Mouse (Mus musculus): ENCODE results near the gene Fuom.
"Not testable (repeated sequence)": the region's sequence is repeated elsewhere in the genome, so short reads cannot be mapped to it uniquely, and the experiment has no call there.

Gene Fuom

DNA sequence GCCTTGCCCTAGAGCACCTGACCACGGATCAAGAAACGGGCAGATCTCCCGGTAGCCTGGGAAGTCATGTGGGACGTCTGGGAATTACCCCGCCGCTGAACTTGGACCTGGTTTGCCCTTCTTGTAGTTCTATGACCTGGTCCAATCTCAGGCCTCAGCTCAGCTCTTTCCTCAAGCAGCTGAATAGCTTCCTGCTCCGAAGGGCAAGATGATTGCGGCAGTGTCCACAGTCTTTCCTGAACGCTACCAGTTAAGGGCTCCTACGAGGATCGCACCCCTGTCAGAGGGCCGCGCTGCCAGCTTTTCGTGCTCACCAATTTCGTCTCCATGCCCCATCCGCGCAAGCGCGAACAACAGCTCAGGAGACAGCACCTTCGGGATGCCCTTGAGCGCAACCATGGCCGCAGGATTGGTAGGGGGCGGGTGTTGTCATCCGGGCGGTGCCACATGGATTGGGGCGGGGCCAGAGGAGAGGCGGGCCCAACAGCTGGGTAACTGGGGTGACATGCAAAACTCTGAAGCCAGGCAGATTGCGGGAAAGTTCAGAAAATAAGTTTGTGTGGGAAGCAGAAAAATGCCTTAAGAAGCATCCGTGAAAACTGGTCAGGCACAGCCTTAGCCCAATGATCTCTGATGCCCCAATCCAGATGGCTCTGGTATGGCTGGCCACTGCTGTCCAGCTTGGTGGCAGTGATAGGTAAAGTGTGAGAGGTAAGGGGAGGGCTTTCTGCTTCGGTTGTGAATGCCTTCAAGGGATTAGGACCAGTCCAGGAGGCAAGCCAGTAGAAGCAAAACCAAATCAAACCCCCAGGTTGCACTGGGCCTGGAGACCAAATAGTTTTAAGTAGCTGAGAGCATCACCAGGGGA lies at the start of gene Fuom:
Gene Fuom, minus strand, starts transcription at position 449 of the 868 bp plus-strand sequence.
- peak; percentile 91 for DNase-seq (ENCODE audit: low spot score)

GRCm38 (mm10) chr7:140144550-140144949 lies 42.3 kb upstream of the Fuom start:
- DNase-seq (ENCODE audit: low spot score) = no peak

DNA sequence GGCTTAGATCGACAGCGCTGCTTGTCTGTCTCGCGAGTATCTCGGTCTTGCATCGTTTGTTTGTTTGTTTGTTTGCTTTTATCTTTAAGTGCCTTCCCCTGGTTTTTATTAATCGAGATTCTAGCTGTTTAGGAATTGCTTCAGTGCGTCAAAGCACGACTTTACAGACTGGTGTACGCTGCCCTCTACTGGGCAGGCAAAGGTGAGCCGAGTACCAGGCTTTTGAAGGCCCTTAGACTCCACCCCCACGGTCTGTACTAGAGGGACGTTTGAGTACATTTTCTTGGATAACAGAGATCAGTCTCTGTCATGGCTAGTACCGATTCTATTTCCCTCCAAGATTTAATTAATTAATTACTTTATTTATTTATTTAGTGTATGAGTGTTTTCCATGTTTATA lies 39.1 kb upstream of the Fuom start:
- DNase-seq (ENCODE audit: low spot score) = peak; percentile 80

GRCm38 (mm10) chr7:140138021-140138310 lies 35.7 kb upstream of the Fuom start:
- no peak for DNase-seq (ENCODE audit: low spot score)

DNA sequence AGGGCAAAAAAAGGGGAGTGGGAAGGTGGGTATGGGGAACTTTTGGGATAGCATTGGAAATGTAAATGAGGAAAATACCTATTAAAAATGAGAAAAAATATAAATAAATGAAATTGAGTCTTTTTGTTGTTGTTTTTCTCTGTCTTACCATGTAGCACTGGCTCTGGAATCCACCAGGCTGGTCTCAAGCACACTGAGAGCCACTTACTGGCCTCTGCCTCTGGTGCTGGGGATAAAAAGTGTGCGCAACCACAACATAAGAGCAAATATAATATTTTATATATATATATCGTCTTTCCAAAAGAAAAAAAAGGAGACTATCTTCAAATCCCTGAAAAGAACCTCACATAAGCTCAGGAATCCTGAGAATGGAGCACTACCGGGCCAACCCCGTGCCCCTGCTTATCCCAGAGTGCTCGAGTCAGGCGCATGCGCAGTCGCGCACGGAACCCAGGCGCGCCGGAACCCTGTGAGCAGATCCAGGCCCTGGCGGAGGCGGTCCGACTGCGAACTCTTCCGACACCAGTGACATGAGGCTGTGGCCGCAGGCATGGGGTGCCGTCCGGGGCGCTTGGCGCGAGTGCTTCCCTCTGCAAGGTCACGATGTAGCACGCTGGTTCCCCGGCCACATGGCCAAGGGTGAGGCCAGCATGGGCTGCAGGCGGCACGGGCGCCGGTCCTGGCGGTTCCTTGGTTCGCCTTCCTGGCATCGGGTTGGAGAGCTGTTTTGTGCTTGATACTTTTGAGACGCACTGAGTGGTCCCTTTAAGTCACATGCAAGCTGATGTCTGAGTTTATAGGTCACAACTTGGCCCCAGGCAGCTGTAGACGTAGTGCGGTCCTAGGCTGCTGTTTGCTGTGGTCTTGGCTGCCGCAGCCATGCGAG lies 35.1 kb upstream of the Fuom start, which contains the start of gene Mtg1:
Gene Mtg1, plus strand, starts transcription at position 430 of the 886 bp plus-strand sequence.
- peak; percentile 97 for DNase-seq (ENCODE audit: low spot score)

- no peak for DNase-seq (ENCODE audit: low spot score)
These were observed 33.0 kb upstream of the Fuom start for GRCm38 (mm10) chr7:140135106-140135770.

- not testable (repeated sequence) for DNase-seq (ENCODE audit: low spot score)
These were observed 31.8 kb upstream of the Fuom start for GRCm38 (mm10) chr7:140134033-140134432.

DNA sequence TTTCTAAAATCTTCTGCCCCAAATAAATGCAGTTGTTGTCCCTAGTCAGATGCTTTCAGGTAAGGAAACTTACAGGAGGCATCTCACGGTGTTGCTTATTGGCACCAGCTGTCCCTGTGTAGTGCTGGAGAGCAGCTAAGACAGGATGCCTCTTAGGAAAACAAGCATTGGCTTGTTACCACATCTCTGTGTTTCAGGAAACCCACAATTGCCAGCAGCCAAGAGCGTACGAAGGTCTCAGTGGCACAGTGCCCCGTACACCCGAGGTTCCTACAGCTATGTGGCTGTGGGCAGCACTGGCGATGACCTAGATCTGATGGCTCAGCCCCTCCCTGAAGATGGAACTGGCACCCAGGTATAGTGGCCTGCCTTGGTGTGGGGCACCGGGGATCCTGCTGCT lies 29.9 kb upstream of the Fuom start:
- DNase-seq (ENCODE audit: low spot score) = not testable (repeated sequence)

GRCm38 (mm10) chr7:140127911-140128310 lies 25.7 kb upstream of the Fuom start:
- DNase-seq (ENCODE audit: low spot score) = no peak

GRCm38 (mm10) chr7:140126934-140127333 lies 24.7 kb upstream of the Fuom start:
- no peak for DNase-seq (ENCODE audit: low spot score)

- no peak for DNase-seq (ENCODE audit: low spot score)
These were observed 23.7 kb upstream of the Fuom start for GRCm38 (mm10) chr7:140126022-140126350.

DNA sequence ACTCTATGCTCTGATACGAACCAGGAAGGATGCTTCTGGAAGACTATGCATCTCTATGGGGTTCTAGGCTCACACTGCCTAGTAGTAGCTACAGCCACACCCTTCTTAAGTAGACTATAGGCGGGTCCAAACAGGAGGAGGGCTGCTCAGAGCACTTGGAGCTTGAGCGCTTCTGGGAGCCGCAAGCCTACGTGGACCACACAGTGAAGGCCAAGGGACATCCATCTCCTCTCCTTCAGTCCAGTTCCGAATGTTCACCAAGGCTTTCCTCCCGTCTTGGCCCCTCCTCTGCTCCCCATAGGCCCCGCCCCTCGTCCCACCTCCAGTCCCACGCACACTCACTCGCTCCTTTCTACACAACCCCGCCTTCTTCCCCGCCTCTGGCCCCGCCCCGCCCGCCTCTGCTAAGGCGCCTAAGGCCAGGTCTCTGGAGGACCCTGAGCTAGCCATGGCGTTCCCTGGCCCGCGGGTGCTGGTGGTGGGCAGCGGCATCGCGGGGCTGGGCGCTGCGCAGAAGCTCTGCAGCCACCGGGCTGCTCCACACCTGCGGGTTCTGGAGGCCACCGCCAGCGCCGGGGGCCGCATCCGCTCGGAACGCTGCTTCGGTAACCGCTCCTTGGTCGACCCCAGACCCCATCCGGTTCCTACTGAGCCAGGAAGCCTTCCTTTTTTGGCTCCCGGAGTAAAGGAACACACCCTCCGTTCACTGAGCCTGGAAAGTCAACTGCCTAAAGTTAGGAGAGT lies 23.2 kb upstream of the Fuom start:
- DNase-seq (ENCODE audit: low spot score) = peak; percentile 99

GRCm38 (mm10) chr7:140124382-140124781 lies 22.1 kb upstream of the Fuom start:
- no peak for DNase-seq (ENCODE audit: low spot score)

DNA sequence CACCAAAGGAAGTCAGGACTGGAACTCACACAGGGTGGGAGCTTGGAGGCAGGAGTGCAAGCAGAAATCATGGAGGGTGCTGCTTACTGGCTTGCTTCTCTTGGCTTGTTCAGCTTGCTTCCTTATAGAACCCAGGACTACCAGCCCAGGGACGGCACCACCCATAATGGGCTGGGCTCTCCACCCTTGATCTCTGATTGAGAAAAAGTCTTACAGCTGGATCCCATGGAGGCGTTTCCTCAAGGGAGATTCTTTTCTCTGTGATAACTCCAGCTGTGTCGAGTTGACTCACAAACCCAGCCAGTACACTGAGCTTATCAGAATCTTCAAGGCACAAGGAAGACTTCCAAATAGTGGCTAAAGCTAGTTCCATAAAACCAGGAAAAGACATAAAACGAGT lies 20.5 kb upstream of the Fuom start:
- DNase-seq (ENCODE audit: low spot score) = no peak

DNA sequence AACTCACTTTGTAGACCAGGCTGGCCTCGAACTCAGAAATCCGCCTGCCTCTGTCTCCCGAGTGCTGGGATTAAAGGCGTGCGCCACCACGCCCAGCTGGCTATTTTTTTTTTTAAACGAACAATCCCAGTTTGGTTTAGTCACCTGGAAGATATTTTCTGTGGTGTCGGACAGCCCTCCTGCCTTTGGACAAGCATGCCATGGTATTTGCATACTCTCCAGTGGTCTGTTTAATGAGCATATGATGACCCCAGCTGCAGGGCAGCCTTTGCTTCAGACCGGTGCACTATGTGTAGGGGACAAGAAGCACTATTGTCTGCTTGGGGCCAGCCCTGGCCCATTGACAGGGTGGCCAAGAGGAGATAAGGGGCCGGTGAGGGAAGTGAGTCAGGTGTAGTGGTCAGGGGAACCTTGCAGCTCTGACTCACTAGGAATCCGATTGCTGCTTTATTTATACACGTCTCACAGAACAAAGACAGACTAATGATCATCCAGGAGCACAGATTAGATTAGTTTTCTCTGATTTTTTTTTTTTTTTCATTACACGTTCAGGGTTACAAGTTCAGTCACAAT lies 19.2 kb upstream of the Fuom start:
- no peak for DNase-seq (ENCODE audit: low spot score)

GRCm38 (mm10) chr7:140120484-140120883 lies 18.2 kb upstream of the Fuom start:
- no peak for DNase-seq (ENCODE audit: low spot score)

DNA sequence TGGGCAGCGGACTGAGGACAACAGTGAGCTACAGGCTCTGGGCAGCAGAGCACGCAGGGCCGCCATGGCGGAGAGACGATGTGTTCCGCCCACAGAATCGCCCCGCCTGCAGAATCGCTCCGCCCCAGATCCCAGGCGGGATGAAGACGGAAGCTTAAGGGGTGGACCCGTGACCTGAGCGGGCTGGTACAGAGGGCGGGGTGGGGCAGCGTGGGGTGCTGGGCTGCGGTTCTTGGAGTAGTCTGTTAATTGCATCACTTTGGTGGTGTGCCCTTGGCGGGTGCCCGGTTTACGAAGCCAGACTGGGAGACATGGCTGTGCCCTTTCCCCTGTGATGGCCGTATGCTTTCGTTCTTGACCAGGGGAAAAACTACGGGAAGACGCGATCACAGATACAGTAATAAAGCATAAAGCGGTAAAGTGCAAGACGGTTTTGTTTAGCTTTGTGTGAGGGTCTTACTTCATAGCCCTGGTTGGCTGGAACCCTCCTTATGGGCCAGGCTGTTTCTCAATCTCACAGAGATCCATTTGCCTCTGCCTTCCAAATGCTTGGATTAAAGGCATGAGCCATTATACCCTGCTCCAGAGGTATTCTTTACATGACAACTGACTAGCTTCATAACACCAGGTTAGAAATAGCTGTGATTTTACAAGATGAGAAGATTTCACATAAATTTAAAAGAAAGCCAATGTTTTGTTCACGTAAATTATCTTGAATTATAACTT lies 14.3 kb upstream of the Fuom start, which contains the start of gene Echs1:
Gene Echs1, minus strand, starts transcription at position 148 of the 726 bp plus-strand sequence.
- peak; percentile 90 for DNase-seq (ENCODE audit: low spot score)

DNA sequence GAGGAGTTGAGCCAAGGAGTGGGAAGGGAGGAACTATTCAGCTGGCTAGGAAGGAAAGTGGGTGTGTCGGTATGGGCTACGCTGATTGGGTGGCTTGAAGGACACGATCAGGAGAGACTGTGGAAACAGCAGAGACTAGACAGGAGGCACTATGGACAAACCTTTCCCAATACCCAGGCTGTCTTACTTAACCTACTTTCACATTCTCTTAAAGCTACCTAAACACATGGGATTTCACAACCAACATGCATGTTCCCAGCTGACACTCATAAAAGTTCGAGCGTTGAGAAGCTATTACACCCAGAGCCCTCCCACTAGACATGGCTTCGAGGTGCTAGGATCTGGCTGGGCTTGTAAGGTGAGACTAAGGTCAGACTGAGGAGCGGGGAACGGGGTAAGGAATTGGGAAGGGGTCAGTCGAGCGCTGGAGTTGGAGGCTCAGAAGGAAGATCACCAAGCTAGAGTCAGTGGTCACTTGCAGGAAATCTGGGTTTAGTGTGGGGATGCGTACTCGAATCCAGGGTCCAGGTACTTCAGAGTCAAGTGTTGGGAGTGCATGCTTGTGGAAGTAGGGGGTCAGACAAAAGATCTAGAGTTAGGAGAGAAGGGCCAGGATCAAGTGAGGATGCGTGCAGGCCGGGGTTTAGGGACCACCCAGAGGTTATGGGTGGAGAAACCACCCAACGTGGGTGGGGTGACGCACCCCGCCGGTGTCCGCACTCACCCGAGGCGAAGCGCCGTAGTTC lies 13.5 kb upstream of the Fuom start, which contains the start of gene Paox:
Gene Paox, plus strand, starts transcription at position 217 of the 746 bp plus-strand sequence.
- peak; percentile 57 for DNase-seq (ENCODE audit: low spot score)

- DNase-seq (ENCODE audit: low spot score) = no peak
These were observed 9.7 kb upstream of the Fuom start for GRCm38 (mm10) chr7:140111943-140112342.

DNA sequence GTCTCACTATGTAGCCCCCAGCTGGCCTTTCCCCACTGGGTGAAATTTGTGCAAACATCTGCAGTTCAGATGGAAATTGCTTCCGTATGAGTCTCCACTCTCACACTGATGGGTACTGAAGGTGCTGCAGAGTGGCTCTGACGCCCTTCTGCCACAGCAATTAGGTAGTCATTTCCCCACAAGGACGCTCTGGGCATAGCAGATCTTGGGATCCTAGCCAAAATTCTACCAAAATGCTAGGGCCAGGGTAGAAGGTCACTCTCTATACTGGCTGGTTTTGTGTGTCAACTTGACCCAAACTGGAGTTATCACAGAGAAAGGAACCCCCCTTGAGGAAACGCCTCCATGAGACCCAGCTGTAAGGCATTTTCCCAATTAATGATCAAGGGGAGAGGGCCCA lies 1.8 kb upstream of the Fuom start:
- no peak for DNase-seq (ENCODE audit: low spot score)
